Mouse (Mus musculus): ENCODE data around the gene Pgap1. TPM values are rescaled to one million over a fixed set of nuclear protein-coding genes. Genes with fewer than 3 reads are reported as not detected.

The Pgap1 gene
- polyA plus RNA-seq, 1 experiment = 1.1 TPM

- no peak for DNase-seq
- Histone ChIP-seq H3K27ac (ENCODE audit: control insufficient read depth, insufficient read depth, low read length) (no peak overlapping the region), H3K36me3 (ENCODE audit: control insufficient read depth, insufficient read depth, low read length) (no peaks in the 10 kb centered on the region), H3K4me1 (replicated peaks; ENCODE audit: control insufficient read depth, insufficient read depth, low read length) (no peaks in the 10 kb centered on the region), H3K4me3 (ENCODE audit: control insufficient read depth, insufficient read depth, low read length) (no peak overlapping the region), H3K27me3 (ENCODE audit: control insufficient read depth, insufficient read depth, low read length) (no peaks in the 10 kb centered on the region)
- TF ChIP-seq CTCF (IDR thresholded peaks at IDR 0.05; ENCODE audit: borderline replicate concordance, control insufficient read depth, extremely low read depth, insufficient read depth, low read length, poor library complexity) (no peak), POLR2A (IDR thresholded peaks at IDR 0.05; ENCODE audit: control insufficient read depth, extremely low read depth, insufficient read depth, low read length, poor library complexity) (no peak)
- WGBS = 35% methylated on average over 7 of the region's 7 CpGs
Observed at GRCm38 (mm10) chr1:54443641-54444040, 113.8 kb downstream of the Pgap1 start.

- TF ChIP-seq POLR2A (IDR thresholded peaks at IDR 0.05; ENCODE audit: control insufficient read depth, extremely low read depth, insufficient read depth, low read length, poor library complexity) (no peak), CTCF (IDR thresholded peaks at IDR 0.05; ENCODE audit: borderline replicate concordance, control insufficient read depth, extremely low read depth, insufficient read depth, low read length, poor library complexity) (no peak)
- Histone ChIP-seq H3K36me3 (ENCODE audit: control insufficient read depth, insufficient read depth, low read length) (no peaks in the 10 kb centered on the region), H3K4me1 (replicated peaks; ENCODE audit: control insufficient read depth, insufficient read depth, low read length) (peaks cover 8% of the 10 kb centered on the region), H3K27ac (ENCODE audit: control insufficient read depth, insufficient read depth, low read length) (no peak overlapping the region), H3K27me3 (ENCODE audit: control insufficient read depth, insufficient read depth, low read length) (no peaks in the 10 kb centered on the region), H3K4me3 (ENCODE audit: control insufficient read depth, insufficient read depth, low read length) (peak overlapping the region; percentile 57)
- 58% methylated on average over 3 of the region's 3 CpGs for WGBS
- DNase-seq = no peak
Observed at GRCm38 (mm10) chr1:54439080-54439476, 118.4 kb downstream of the Pgap1 start.

GRCm38 (mm10) chr1:54438340-54439079, 119.0 kb downstream of the Pgap1 start, which contains the start of gene Gtf3c3:
TSS of gene Gtf3c3 (minus strand) at chr1:54438971.
- TF ChIP-seq CTCF (IDR thresholded peaks at IDR 0.05; ENCODE audit: borderline replicate concordance, control insufficient read depth, extremely low read depth, insufficient read depth, low read length, poor library complexity) (no peak), POLR2A (IDR thresholded peaks at IDR 0.05; ENCODE audit: control insufficient read depth, extremely low read depth, insufficient read depth, low read length, poor library complexity) (peak; percentile 53; the same call in 1 of the 2 replicates)
- 3% methylated on average over 39 of the region's 39 CpGs for WGBS
- H3K27ac ChIP-seq (ENCODE audit: control insufficient read depth, insufficient read depth, low read length) = no peak within 1 kb of the TSS

More at GRCm38 (mm10) chr1:54438340-54439079, 119.0 kb downstream of the Pgap1 start, which contains the start of gene Gtf3c3:
- peak; percentile 77 for DNase-seq
- Histone ChIP-seq H3K4me1 (replicated peaks; ENCODE audit: control insufficient read depth, insufficient read depth, low read length) (peaks cover 8% of the 10 kb centered on the region), H3K27me3 (ENCODE audit: control insufficient read depth, insufficient read depth, low read length) (no peaks in the 10 kb centered on the region), H3K36me3 (ENCODE audit: control insufficient read depth, insufficient read depth, low read length) (0 out of 2 replicates have a peak, but pooled peaks cover under 1% of the 10 kb centered on the region), H3K4me3 (ENCODE audit: control insufficient read depth, insufficient read depth, low read length) (peak within 1 kb of the TSS; percentile 57)

Other genes with a start within 250 kb of the Pgap1 start
- gene Gtf3c3, start 118.7 kb downstream of the Pgap1 start, polyA plus RNA-seq (2012; rRNA removed) = 5.8 and 6.5 TPM in 2 replicates

Data from thymus, adult 2 months (tissue).